Mouse (Mus musculus) heart, embryonic 11.5 days (tissue): ENCODE results near the gene Cryl1. TPM values are rescaled to one million over a fixed set of nuclear protein-coding genes. Genes with fewer than 3 reads are reported as not detected.

ENCODE experiments used
- ATAC-seq: fragments of 200-750 bp; cut with Nextera tagmentation; replicated peaks from 2 replicates; pipeline ENCODE4 v1.8.0; 2017; ENCODE audit warnings: moderate library complexity; ENCODE audit not compliant: insufficient number of reproducible peaks, low FRiP score, low TSS enrichment
- H3K27ac ChIP-seq: fragments of 300-500 bp; sonication (generic); 2 replicates; pipeline ENCODE4 v1.5.1; 2014; ENCODE audit warnings: mild to moderate bottlenecking, low read depth, low read length
- H3K27me3 ChIP-seq: fragments of 300-500 bp; sonication (generic); 2 replicates; pipeline ENCODE4 v1.6.1; 2014; ENCODE audit warnings: mild to moderate bottlenecking, low read length, mixed read lengths; ENCODE audit not compliant: control insufficient read depth, insufficient read depth
- H3K36me3 ChIP-seq: fragments of 300-500 bp; sonication (generic); 2 replicates; pipeline ENCODE4 v1.6.1; 2014; ENCODE audit warnings: mild to moderate bottlenecking, low read length, moderate library complexity, mixed read lengths; ENCODE audit not compliant: control insufficient read depth, insufficient read depth
- H3K4me1 ChIP-seq: fragments of 300-500 bp; sonication (generic); 2 replicates; pipeline ENCODE4 v1.6.1; 2014; ENCODE audit warnings: low read length; ENCODE audit not compliant: control insufficient read depth, insufficient read depth
- H3K4me2 ChIP-seq: fragments of 300-500 bp; sonication (generic); 2 replicates; pipeline ENCODE4 v1.6.1; 2014; ENCODE audit warnings: mild to moderate bottlenecking, moderate library complexity
- H3K4me3 ChIP-seq: fragments of 300-500 bp; sonication (generic); 2 replicates; pipeline ENCODE4 v1.5.1; 2014; ENCODE audit warnings: low read depth, low read length
- H3K9ac ChIP-seq: fragments of 300-500 bp; sonication (generic); 2 replicates; pipeline ENCODE4 v1.6.1; 2014; ENCODE audit warnings: mild to moderate bottlenecking, low read depth, low read length, moderate library complexity
- H3K9me3 ChIP-seq: fragments of 300-500 bp; sonication (generic); replicated peaks from 2 replicates; pipeline ENCODE4 v1.6.1; 2016; ENCODE audit warnings: low read length; ENCODE audit not compliant: control insufficient read depth
- WGBS: fragments of 180-500 bp; shearing (Covaris S2); extraction: QIAGEN DNeasy Blood & Tissue Kit; methylation state at CpG from one replicate; pipeline ENCODE4 v1.1.7; 2014; ENCODE audit not compliant: insufficient replicate concordance; 5-methylcytosine and 5-hydroxymethylcytosine counted together
- polyA plus RNA-seq: library from polyadenylated mRNA; unstranded; fragments of >200 nt; fragmentation: Nextera tagmentation; extraction: Ambion mirVana; gene quantifications from 2 replicates; pipeline ENCODE4 v1.2.1, GENCODE M21; 2014

Gene Cryl1
- polyA plus RNA-seq, 1 experiment from 2014 or later = 11.9 TPM

- H3K9ac ChIP-seq = no peak overlapping the region
- H3K27me3 ChIP-seq = no peaks in the 10 kb centered on the region
- no peak overlapping the region for H3K4me3 ChIP-seq
- no peaks in the 10 kb centered on the region for H3K9me3 ChIP-seq
- ATAC-seq = no peak
- peak overlapping the region; percentile 11; the same call in 1 of the 2 replicates for H3K4me2 ChIP-seq
- WGBS = 36% methylated on average over 15 of the region's 15 CpGs
- H3K4me1 ChIP-seq = peaks cover 20% of the 10 kb centered on the region
- H3K36me3 ChIP-seq = no peaks in the 10 kb centered on the region
- no peak overlapping the region for H3K27ac ChIP-seq
Observed at GRCm38 (mm10) chr14:57343057-57343750, 55.1 kb downstream of the Cryl1 start.

GRCm38 (mm10) chr14:57342316-57343055, 55.8 kb downstream of the Cryl1 start:
- H3K36me3 ChIP-seq = no peaks in the 10 kb centered on the region
- H3K4me1 ChIP-seq = peaks cover 17% of the 10 kb centered on the region
- H3K4me2 ChIP-seq = no peak overlapping the region
- H3K9ac ChIP-seq = no peak overlapping the region
- no peak for ATAC-seq
- no peak overlapping the region for H3K4me3 ChIP-seq
- no peaks in the 10 kb centered on the region for H3K9me3 ChIP-seq
- 61% methylated on average over 6 of the region's 6 CpGs for WGBS
- H3K27ac ChIP-seq = no peak overlapping the region
- no peaks in the 10 kb centered on the region for H3K27me3 ChIP-seq

- ATAC-seq = no peak
- no peaks in the 10 kb centered on the region for H3K9me3 ChIP-seq
- H3K27me3 ChIP-seq = no peaks in the 10 kb centered on the region
- H3K36me3 ChIP-seq = no peaks in the 10 kb centered on the region
- H3K27ac ChIP-seq = no peak overlapping the region
- H3K4me1 ChIP-seq = peaks cover 12% of the 10 kb centered on the region
- whole genome bisulfite sequencing = 50% methylated on average over 6 of the region's 6 CpGs
- H3K9ac ChIP-seq = no peak overlapping the region
- no peak overlapping the region for H3K4me3 ChIP-seq
- H3K4me2 ChIP-seq = no peak overlapping the region
Observed at GRCm38 (mm10) chr14:57338666-57339065, 59.7 kb downstream of the Cryl1 start.

GRCm38 (mm10) chr14:57334833-57335232, 63.5 kb downstream of the Cryl1 start:
- Histone ChIP-seq H3K4me1 (no peaks in the 10 kb centered on the region), H3K4me2 (no peak overlapping the region), H3K9ac (no peak overlapping the region), H3K27ac (no peak overlapping the region), H3K27me3 (no peaks in the 10 kb centered on the region), H3K36me3 (no peaks in the 10 kb centered on the region), H3K4me3 (no peak overlapping the region), H3K9me3 (no peaks in the 10 kb centered on the region)
- WGBS = 63% methylated on average over 6 of the region's 6 CpGs
- no peak for ATAC-seq

- 82% methylated on average over 8 of the region's 8 CpGs for WGBS
- Histone ChIP-seq H3K27ac (no peak overlapping the region), H3K4me2 (no peak overlapping the region), H3K4me1 (no peaks in the 10 kb centered on the region), H3K4me3 (no peak overlapping the region), H3K36me3 (no peaks in the 10 kb centered on the region), H3K27me3 (no peaks in the 10 kb centered on the region), H3K9me3 (no peaks in the 10 kb centered on the region), H3K9ac (no peak overlapping the region)
- ATAC-seq = no peak
Observed at GRCm38 (mm10) chr14:57332503-57332902, 65.8 kb downstream of the Cryl1 start.

- Histone ChIP-seq H3K27me3 (no peaks in the 10 kb centered on the region), H3K4me1 (no peaks in the 10 kb centered on the region), H3K4me2 (no peak overlapping the region), H3K9me3 (no peaks in the 10 kb centered on the region), H3K4me3 (no peak overlapping the region), H3K27ac (no peak overlapping the region), H3K9ac (no peak overlapping the region), H3K36me3 (no peaks in the 10 kb centered on the region)
- 71% methylated on average over 10 of the region's 10 CpGs for WGBS
- ATAC-seq = no peak
Observed at GRCm38 (mm10) chr14:57331097-57331496, 67.2 kb downstream of the Cryl1 start.

GRCm38 (mm10) chr14:57329600-57329999, 68.7 kb downstream of the Cryl1 start:
- no peak overlapping the region for H3K4me2 ChIP-seq
- 88% methylated on average over 15 of the region's 15 CpGs for WGBS
- no peak overlapping the region for H3K9ac ChIP-seq
- H3K4me3 ChIP-seq = no peak overlapping the region
- H3K4me1 ChIP-seq = no peaks in the 10 kb centered on the region
- H3K9me3 ChIP-seq = no peaks in the 10 kb centered on the region
- no peaks in the 10 kb centered on the region for H3K27me3 ChIP-seq
- H3K36me3 ChIP-seq = no peaks in the 10 kb centered on the region
- no peak for ATAC-seq
- H3K27ac ChIP-seq = no peak overlapping the region

GRCm38 (mm10) chr14:57326771-57327170, 71.6 kb downstream of the Cryl1 start:
- Histone ChIP-seq H3K36me3 (no peaks in the 10 kb centered on the region), H3K4me2 (no peak overlapping the region), H3K9me3 (no peaks in the 10 kb centered on the region), H3K4me3 (no peak overlapping the region), H3K27me3 (no peaks in the 10 kb centered on the region), H3K9ac (no peak overlapping the region), H3K27ac (no peak overlapping the region), H3K4me1 (no peaks in the 10 kb centered on the region)
- ATAC-seq = no peak
- WGBS = 82% methylated on average over 6 of the region's 6 CpGs
